Mouse (Mus musculus) spleen, adult 2 months (tissue): ENCODE data around the gene Rab3gap1.

Experiments
- CTCF ChIP-seq: fragments of 200-500 bp; IDR thresholded peaks from 2 replicates; pipeline ENCODE4 v1.5.1; 2011; ENCODE audit warnings: mild to moderate bottlenecking, inconsistent platforms; ENCODE audit not compliant: insufficient read depth, insufficient read length, insufficient replicate concordance; ENCODE audit errors: extremely low read depth
- POLR2A ChIP-seq: fragments of 200-500 bp; IDR thresholded peaks from 2 replicates; pipeline ENCODE4 v1.6.1; 2011; ENCODE audit warnings: low read depth, low read length, inconsistent platforms

GRCm38 (mm10) chr1:127978125-127978524 is 109.6 kb downstream of the Rab3gap1 start:
- TF ChIP-seq CTCF = no peak
- no peak for TF ChIP-seq POLR2A
